8 mouse cellular contexts compared by ENCODE assay signal in genomic region chr1:102628061-102628460, GRCm38 (mm10).
DNase-seq lines count a peak whose midpoint lies in the region; ATAC-seq and TF ChIP-seq lines count a peak whose summit lies in the region.

No protein-coding gene starts in this region.

- in situ Hi-C loops in ES-E14 (cut with MboI; ENCODE audit: low sequenced_read_pairs in 2 of 2, unreplicated experiment in 2 of 2), result no loop called here

- H3K9me3 ChIP-seq in ES-E14 (ENCODE audit: control insufficient read depth, insufficient read depth, low read depth, low read length), result no peaks in the 10 kb centered on the region
- no peaks in the 10 kb centered on the region for H3K9me3 ChIP-seq in liver, embryonic 16.5 days (replicated peaks; ENCODE audit: control insufficient read depth, low read length)
- no peaks in the 10 kb centered on the region for H3K9me3 ChIP-seq in neural tube, embryonic 14.5 days (ENCODE audit: control insufficient read depth, low read length)

- DNase-seq in ES-E14 (ENCODE audit: low read depth, low spot score), result peak; percentile 91
- DNase-seq in cerebellum, adult 2 months, result peak; percentile 90 to 92
- peak; percentile 99 for DNase-seq in forelimb bud, embryonic 11.5 days (ENCODE audit: low read depth, low spot score)
- DNase-seq in heart, postnatal 36 days, result peak; percentile 99 to 100
- peak; percentile 98 for DNase-seq in layer of hippocampus, adult 11-12 months (ENCODE audit: low spot score)
- peak; percentile 91 for DNase-seq in testis, postnatal 14 days (ENCODE audit: low spot score)

- H3K4me3 ChIP-seq in ES-E14 (ENCODE audit: insufficient read depth in 1 of 2, low read depth in 1 of 2, low read length in 2 of 2, poor library complexity in 1 of 2, severe bottlenecking in 1 of 2), result no peak overlapping the region
- no peak overlapping the region for H3K4me3 ChIP-seq in cerebellum, adult 2 months (replicated peaks; ENCODE audit: insufficient read depth, low read depth, low read length)
- no peak overlapping the region for H3K4me3 ChIP-seq in liver, embryonic 16.5 days (ENCODE audit: low read depth, low read length)
- no peak overlapping the region for H3K4me3 ChIP-seq in neural tube, embryonic 14.5 days (ENCODE audit: low read depth, low read length)

- WGBS in cerebellum, adult 2 months, result 74% methylated on average over 7 of the region's 7 CpGs
- WGBS in liver, embryonic 16.5 days (ENCODE audit: insufficient replicate concordance), result 61% methylated on average over 7 of the region's 7 CpGs
- 75% methylated on average over 7 of the region's 7 CpGs for WGBS in neural tube, embryonic 14.5 days

- ATAC-seq in liver, embryonic 16.5 days (ENCODE audit: low read depth), result peak; percentile 100
- peak; percentile 98 for ATAC-seq in neural tube, embryonic 14.5 days (ENCODE audit: low read depth)

- H3K9ac ChIP-seq in ES-E14 (ENCODE audit: insufficient read depth, low read depth, low read length, poor library complexity, severe bottlenecking), result no peak overlapping the region
- no peak overlapping the region for H3K9ac ChIP-seq in liver, embryonic 16.5 days (ENCODE audit: low read depth, low read length)
- H3K9ac ChIP-seq in neural tube, embryonic 14.5 days (replicated peaks; ENCODE audit: low read depth, low read length), result no peak overlapping the region

- H3K4me2 ChIP-seq in liver, embryonic 16.5 days (ENCODE audit: low read depth, low read length), result no peak overlapping the region
- no peak overlapping the region for H3K4me2 ChIP-seq in neural tube, embryonic 14.5 days (ENCODE audit: low read depth, low read length)

- no peak for TF ChIP-seq POLR2A in cerebellum, adult 2 months (IDR thresholded peaks at IDR 0.05; ENCODE audit: borderline replicate concordance, insufficient read depth, low read length)

- intact Hi-C loops in heart, postnatal 36 days (cut with DNase I), result no loop called here

- no peaks in the 10 kb centered on the region for H3K4me1 ChIP-seq in ES-E14 (ENCODE audit: control insufficient read depth in 2 of 2, insufficient read depth in 2 of 2, low read length in 2 of 2, poor library complexity in 1 of 2)
- no peaks in the 10 kb centered on the region for H3K4me1 ChIP-seq in cerebellum, adult 2 months (ENCODE audit: control insufficient read depth, insufficient read depth, low read length)
- H3K4me1 ChIP-seq in liver, embryonic 16.5 days (ENCODE audit: control insufficient read depth, low read depth, low read length), result no peaks in the 10 kb centered on the region
- no peaks in the 10 kb centered on the region for H3K4me1 ChIP-seq in neural tube, embryonic 14.5 days (ENCODE audit: control insufficient read depth, insufficient read depth, low read length)

- no peaks in the 10 kb centered on the region for H3K36me3 ChIP-seq in ES-E14 (ENCODE audit: control insufficient read depth, insufficient read depth, low read length, poor library complexity, severe bottlenecking)
- H3K36me3 ChIP-seq in liver, embryonic 16.5 days (ENCODE audit: control insufficient read depth, insufficient read depth), result no peaks in the 10 kb centered on the region
- H3K36me3 ChIP-seq in neural tube, embryonic 14.5 days (ENCODE audit: control insufficient read depth, insufficient read depth, low read length), result no peaks in the 10 kb centered on the region

- H3K27me3 ChIP-seq in cerebellum, adult 2 months (ENCODE audit: control insufficient read depth, insufficient read depth, low read length), result no peaks in the 10 kb centered on the region
- no peaks in the 10 kb centered on the region for H3K27me3 ChIP-seq in liver, embryonic 16.5 days (ENCODE audit: control insufficient read depth, insufficient read depth, low read depth, low read length)
- no peaks in the 10 kb centered on the region for H3K27me3 ChIP-seq in neural tube, embryonic 14.5 days (ENCODE audit: control insufficient read depth, insufficient read depth, low read length)

- TF ChIP-seq CTCF in cerebellum, adult 2 months (IDR thresholded peaks at IDR 0.05; ENCODE audit: borderline replicate concordance, insufficient read depth, low read depth, low read length), result no peak

- no peak overlapping the region for H3K27ac ChIP-seq in ES-E14 (ENCODE audit: insufficient read depth, low read depth, low read length, poor library complexity, severe bottlenecking)
- no peak overlapping the region for H3K27ac ChIP-seq in cerebellum, adult 2 months (ENCODE audit: insufficient read depth, low read length)
- no peak overlapping the region for H3K27ac ChIP-seq in liver, embryonic 16.5 days (ENCODE audit: low read length)
- H3K27ac ChIP-seq in neural tube, embryonic 14.5 days (ENCODE audit: low read depth, low read length), result no peak overlapping the region

TF ChIP-seq in ES-E14, 5 proteins besides CTCF, POLR2A, EP300 and RAD21:
- no peak for TF ChIP-seq ZC3H11A (IDR thresholded peaks at IDR 0.05; ENCODE audit: borderline replicate concordance, low read depth, low read length)
- TF ChIP-seq CHD2 (IDR thresholded peaks at IDR 0.05; ENCODE audit: low read depth, low read length), result no peak
- TF ChIP-seq MAFK (IDR thresholded peaks at IDR 0.05; ENCODE audit: insufficient read depth, low read depth, low read length), result no peak
- TF ChIP-seq ZNF384 (IDR thresholded peaks at IDR 0.05; ENCODE audit: low read depth, low read length), result no peak
- TF ChIP-seq HCFC1 (IDR thresholded peaks at IDR 0.05; ENCODE audit: borderline replicate concordance, insufficient read depth, low read length), result no peak
